Mouse (Mus musculus) CH12.LX (cell line): ENCODE results near the gene Rsc1a1. TPM values are rescaled to one million over a fixed set of nuclear protein-coding genes. Genes with fewer than 3 reads are reported as not detected.

Source experiments
- DNase-seq: peaks from one replicate; pipeline ENCODE4 v3.0.0-alpha.2; 2013; ENCODE audit errors: extremely low read depth
- H3K27ac ChIP-seq: 2 replicates; pipeline ENCODE4 v1.5.1; 2012; ENCODE audit warnings: low read depth, mild to moderate bottlenecking, control low read depth, moderate library complexity; ENCODE audit not compliant: insufficient read depth
- H3K27me3 ChIP-seq: replicated peaks from 2 replicates; pipeline ENCODE3; 2012; ENCODE audit warnings: inconsistent platforms
- H3K36me3 ChIP-seq, 2 experiments: replicated peaks in 1 of 2; 2 replicates each; pipeline versions ENCODE3 to v1.6.1; 2012; ENCODE audit warnings: inconsistent platforms in 1 of 2, low read length in 1 of 2, mild to moderate bottlenecking in 1 of 2, mixed read lengths in 1 of 2, moderate library complexity in 1 of 2; ENCODE audit not compliant: control insufficient read depth in 1 of 2, insufficient read depth in 1 of 2
- H3K4me1 ChIP-seq, 2 experiments: 2 replicates each; pipeline ENCODE4 v1.6.1; 2012; ENCODE audit warnings: inconsistent platforms in 1 of 2, moderate library complexity in 1 of 2; ENCODE audit not compliant: insufficient read depth in 2 of 2, control insufficient read depth in 1 of 2
- H3K4me2 ChIP-seq: 2 replicates; pipeline ENCODE4 v1.6.1; 2012; ENCODE audit warnings: low read depth, mild to moderate bottlenecking, control low read depth; ENCODE audit not compliant: poor library complexity, insufficient read depth, severe bottlenecking
- H3K4me3 ChIP-seq, 3 experiments: fragments of 150-350 bp in 1 of 3; sonication (generic) in 1 of 3; replicated peaks in 1 of 3; 2 replicates each; pipeline versions ENCODE3 to v1.5.1; 2011 to 2012; ENCODE audit warnings: low read depth in 2 of 3, low read length in 2 of 3, mild to moderate bottlenecking in 2 of 3, moderate library complexity in 2 of 3, control low read depth in 1 of 3, improper control_type of control experiment in 1 of 3, inconsistent platforms in 1 of 3, mixed read lengths in 1 of 3; ENCODE audit not compliant: poor library complexity in 1 of 3
- H3K79me2 ChIP-seq: replicated peaks from 2 replicates; pipeline ENCODE4 v1.6.1; 2012; ENCODE audit warnings: mild to moderate bottlenecking, moderate library complexity; ENCODE audit not compliant: control insufficient read depth, poor library complexity, insufficient read depth, severe bottlenecking; ENCODE audit errors: extremely low read depth
- H3K9ac ChIP-seq: 2 replicates; pipeline ENCODE4 v1.6.1; 2012; ENCODE audit warnings: low read depth, mild to moderate bottlenecking, control low read depth, moderate library complexity; ENCODE audit not compliant: insufficient read depth
- H3K9me3 ChIP-seq: replicated peaks from 2 replicates; pipeline ENCODE3; 2012; ENCODE audit warnings: low read length, inconsistent platforms, mixed read lengths
- BHLHE40 ChIP-seq: IDR thresholded peaks from 2 replicates; pipeline ENCODE4 v1.6.1; 2011; ENCODE audit warnings: mild to moderate bottlenecking, low read depth, low read length, improper control_type of control experiment
- CHD2 ChIP-seq: IDR thresholded peaks from 2 replicates; pipeline ENCODE4 v1.6.1; 2011; ENCODE audit warnings: low read length, improper control_type of control experiment
- E2F4 ChIP-seq: IDR thresholded peaks from 2 replicates; pipeline ENCODE4 v1.6.1; 2011; ENCODE audit warnings: low read depth, low read length, improper control_type of control experiment; ENCODE audit not compliant: insufficient replicate concordance
- ELF1 ChIP-seq: IDR thresholded peaks from 2 replicates; pipeline ENCODE4 v1.6.1; 2014; ENCODE audit warnings: low read depth, mild to moderate bottlenecking, inconsistent platforms, low read length, improper control_type of control experiment
- EP300 ChIP-seq: IDR thresholded peaks from 2 replicates; pipeline ENCODE4 v1.6.1; 2011; ENCODE audit warnings: low read length, improper control_type of control experiment
- ETS1 ChIP-seq: conservative IDR thresholded peaks from 2 replicates; pipeline ENCODE4 v1.6.1; 2012; ENCODE audit warnings: low read depth, mild to moderate bottlenecking, inconsistent platforms, low read length, improper control_type of control experiment, moderate library complexity
- GABPA ChIP-seq: IDR thresholded peaks from 2 replicates; pipeline ENCODE4 v1.6.1; 2012; ENCODE audit warnings: low read depth, low read length, improper control_type of control experiment, inconsistent platforms; ENCODE audit not compliant: insufficient replicate concordance
- JUN ChIP-seq: IDR thresholded peaks from 2 replicates; pipeline ENCODE4 v1.6.1; 2011; ENCODE audit warnings: low read depth, mild to moderate bottlenecking, low read length, improper control_type of control experiment, moderate library complexity; ENCODE audit not compliant: insufficient read depth
- JUND ChIP-seq: conservative IDR thresholded peaks from 2 replicates; pipeline ENCODE4 v1.6.1; 2011; ENCODE audit warnings: low read depth, low read length, improper control_type of control experiment
- KAT2A ChIP-seq: IDR thresholded peaks from 2 replicates; pipeline ENCODE4 v1.6.1; 2012; ENCODE audit warnings: low read length, improper control_type of control experiment, inconsistent platforms; ENCODE audit not compliant: insufficient replicate concordance
- MAX ChIP-seq: IDR thresholded peaks from 2 replicates; pipeline ENCODE4 v1.6.1; 2011; ENCODE audit warnings: low read length, improper control_type of control experiment
- POLR2A ChIP-seq: IDR thresholded peaks from 2 replicates; pipeline ENCODE4 v1.6.1; 2011; ENCODE audit warnings: low read depth, mild to moderate bottlenecking, improper control_type of control experiment, low read length
- POLR2AphosphoS2 ChIP-seq: IDR thresholded peaks from 2 replicates; pipeline ENCODE4 v1.6.1; 2011; ENCODE audit warnings: low read depth, low read length, improper control_type of control experiment
- RAD21 ChIP-seq: IDR thresholded peaks from 2 replicates; pipeline ENCODE4 v1.6.1; 2011; ENCODE audit warnings: low read depth, mild to moderate bottlenecking, low read length, improper control_type of control experiment, moderate library complexity
- TBP ChIP-seq: conservative IDR thresholded peaks from 2 replicates; pipeline ENCODE4 v1.6.1; 2011; ENCODE audit warnings: low read depth, low read length, improper control_type of control experiment
- TCF12 ChIP-seq: IDR thresholded peaks from 2 replicates; pipeline ENCODE4 v1.6.1; 2014; ENCODE audit warnings: low read depth, mild to moderate bottlenecking, inconsistent platforms, low read length, improper control_type of control experiment
- USF1 ChIP-seq: IDR thresholded peaks from 2 replicates; pipeline ENCODE4 v1.6.1; 2014; ENCODE audit warnings: low read depth, mild to moderate bottlenecking, inconsistent platforms, low read length, improper control_type of control experiment
- ZC3H11A ChIP-seq: IDR thresholded peaks from 2 replicates; pipeline ENCODE4 v1.6.1; 2012; ENCODE audit warnings: low read depth, mild to moderate bottlenecking, inconsistent platforms, low read length, improper control_type of control experiment
- ZKSCAN1 ChIP-seq: IDR thresholded peaks from 2 replicates; pipeline ENCODE4 v1.6.1; 2012; ENCODE audit warnings: low read depth, inconsistent platforms, low read length, improper control_type of control experiment, borderline replicate concordance
- ZNF384 ChIP-seq: IDR thresholded peaks from 2 replicates; pipeline ENCODE4 v1.6.1; 2012; ENCODE audit warnings: low read depth, low read length, improper control_type of control experiment, inconsistent platforms
- dilution Hi-C: fragments of 300-500 bp; cut with MboI; formaldehyde crosslinking; loops from 2 replicates; pipeline ENCODE4 v1.14.3; 2020; ENCODE audit warnings: low sequenced_read_pairs; ENCODE audit not compliant: extremely low pct_unique_long_range_greater_than_20kb, extremely low pct_ligation_motif_present
- in situ Hi-C: fragments of 300-500 bp; cut with MboI; formaldehyde crosslinking; loops from 3 replicates; pipeline ENCODE4 v1.14.3; 2019; ENCODE audit warnings: low sequenced_read_pairs, low pct_ligation_motif_present, low pct_unique_long_range_greater_than_20kb, mixed read lengths
- polyA plus RNA-seq: library from polyadenylated mRNA; unstranded; fragments of >175 nt; gene quantifications from 2 replicates; pipeline ENCODE4 v1.2.1, GENCODE M21; 2012; ENCODE audit warnings: low read depth; ENCODE audit not compliant: insufficient read length
- total RNA-seq, 2 experiments: library from RNA; depleted of rRNA; stranded (reverse); fragments of 300-350 nt in 1 of 2; fragments of >200 nt in 1 of 2; gene quantifications; 2 replicates each; pipeline ENCODE4 v1.2.3; 2012 to 2014

Gene Rsc1a1
- total and polyA plus RNA-seq, 3 experiments, result 3.4 to 14.0 (median 7.0) TPM

GRCm38 (mm10) chr4:141681767-141682166 lies 3.6 kb downstream of the Rsc1a1 start:
- Histone ChIP-seq H3K4me1 (peaks cover 4 to 18% of the 10 kb centered on the region in 2 experiments), H3K79me2 (no peaks in the 10 kb centered on the region), H3K36me3 (peaks cover 37 to 71% of the 10 kb centered on the region in 2 experiments), H3K4me3 (no peak overlapping the region), H3K9me3 (no peaks in the 10 kb centered on the region), H3K27ac (no peak overlapping the region), H3K27me3 (no peaks in the 10 kb centered on the region), H3K9ac (no peak overlapping the region), H3K4me2 (no peak overlapping the region)
- TF ChIP-seq E2F4 (no peak), CHD2 (no peak), TCF12 (no peak), EP300 (no peak), POLR2AphosphoS2 (no peak), GABPA (no peak), ZC3H11A (no peak), USF1 (no peak), BHLHE40 (no peak), JUND (no peak), TBP (no peak), ELF1 (no peak), RAD21 (no peak), MAX (no peak), POLR2A (no peak), ZKSCAN1 (no peak)
- no peak for DNase-seq
- in situ Hi-C loops, result no loop called here
- dilution Hi-C loops, result no loop called here

DNA sequence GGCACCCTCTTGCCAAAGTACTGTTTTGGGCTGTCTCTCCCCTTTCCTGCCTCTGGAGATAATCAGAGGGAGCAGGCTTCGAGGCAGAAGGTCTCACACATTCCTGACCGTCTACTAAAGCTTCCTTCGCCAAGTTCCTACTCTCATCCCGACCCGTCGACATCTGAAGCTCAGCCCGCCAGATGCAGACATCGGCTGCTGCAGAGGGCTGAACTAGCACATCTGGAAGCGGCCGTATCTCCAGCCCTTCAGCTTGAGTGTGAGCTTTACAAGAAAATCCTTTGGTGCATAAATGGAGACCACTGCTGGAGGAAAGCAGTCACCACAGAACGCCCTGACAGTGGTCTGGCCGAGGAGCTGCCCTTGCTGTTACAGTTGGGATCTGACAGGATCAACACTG lies 4.5 kb downstream of the Rsc1a1 start:
- dilution Hi-C loops (no loop called here), in situ Hi-C loops (no loop called here)
- Histone ChIP-seq H3K79me2 (no peaks in the 10 kb centered on the region), H3K27ac (no peak overlapping the region), H3K27me3 (no peaks in the 10 kb centered on the region), H3K9me3 (no peaks in the 10 kb centered on the region), H3K4me1 (peaks cover 13 to 27% of the 10 kb centered on the region in 2 experiments), H3K4me3 (no peak overlapping the region), H3K4me2 (no peak overlapping the region), H3K9ac (no peak overlapping the region), H3K36me3 (peaks cover 30 to 62% of the 10 kb centered on the region in 2 experiments)
- no peak for DNase-seq
- no peak for TF ChIP-seq ETS1
- TF ChIP-seq BHLHE40, result no peak
- TF ChIP-seq CHD2, result no peak
- TF ChIP-seq ZNF384, result no peak
- no peak for TF ChIP-seq USF1
- TF ChIP-seq TBP, result no peak
- no peak for TF ChIP-seq KAT2A
- TF ChIP-seq JUN, result no peak
- TF ChIP-seq POLR2AphosphoS2, result no peak
- TF ChIP-seq, all 38 proteins: peak for 0
